Mouse (Mus musculus): ENCODE data around the gene Bcl2l10. TPM values are rescaled to one million over a fixed set of nuclear protein-coding genes. Genes with fewer than 3 reads are reported as not detected.

The Bcl2l10 gene
- polyA plus RNA-seq, 2 experiments: not detected

DNA sequence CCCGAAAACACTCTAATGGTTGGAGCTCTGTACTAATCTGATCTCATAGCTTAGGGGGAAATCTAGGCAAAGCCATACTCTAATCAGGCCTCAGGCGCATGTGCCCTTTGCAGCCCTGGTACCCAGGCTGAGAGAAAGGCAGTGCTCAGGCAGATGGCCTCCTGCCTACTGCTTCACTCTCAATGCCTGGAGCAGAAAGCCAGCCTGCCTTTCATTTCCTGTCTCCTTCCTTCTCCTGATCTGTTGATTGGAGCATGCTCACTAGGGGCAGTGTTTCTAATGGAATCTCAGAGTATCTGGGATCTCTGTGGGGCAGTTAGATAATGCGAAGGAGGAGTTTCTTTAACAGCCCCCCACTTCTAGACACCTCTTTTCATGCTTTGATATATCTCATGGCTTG lies 28.2 kb upstream of the Bcl2l10 start:
- 0 out of 2 replicates have a peak, but pooled peaks cover 2% of the 10 kb centered on the region for H3K36me3 ChIP-seq (ENCODE audit: control insufficient read depth, insufficient read depth, low read length)
- 72% methylated on average over 3 of the region's 3 CpGs for WGBS
- DNase-seq (ENCODE audit: low spot score) (no peak), ATAC-seq (ENCODE audit: low FRiP score, low read depth) (no peak)
- no peak overlapping the region for H3K27ac ChIP-seq (replicated peaks; ENCODE audit: low read depth, low read length)
- H3K9ac ChIP-seq (ENCODE audit: low read depth, low read length, severe bottlenecking): no peak overlapping the region
- no peaks in the 10 kb centered on the region for H3K9me3 ChIP-seq (ENCODE audit: control insufficient read depth, low read length)
- H3K4me2 ChIP-seq (replicated peaks; ENCODE audit: low read depth, low read length, severe bottlenecking): no peak overlapping the region
- no peak overlapping the region for H3K4me3 ChIP-seq (replicated peaks; ENCODE audit: low read length)
- H3K27me3 ChIP-seq (ENCODE audit: control insufficient read depth, insufficient read depth, low read length): no peaks in the 10 kb centered on the region
- no peak for TF ChIP-seq POLR2A (IDR thresholded peaks at IDR 0.05; ENCODE audit: borderline replicate concordance, extremely low read depth, insufficient read depth, insufficient read length)
- peaks cover 8% of the 10 kb centered on the region for H3K4me1 ChIP-seq (ENCODE audit: control insufficient read depth, insufficient read depth, low read length)

DNA sequence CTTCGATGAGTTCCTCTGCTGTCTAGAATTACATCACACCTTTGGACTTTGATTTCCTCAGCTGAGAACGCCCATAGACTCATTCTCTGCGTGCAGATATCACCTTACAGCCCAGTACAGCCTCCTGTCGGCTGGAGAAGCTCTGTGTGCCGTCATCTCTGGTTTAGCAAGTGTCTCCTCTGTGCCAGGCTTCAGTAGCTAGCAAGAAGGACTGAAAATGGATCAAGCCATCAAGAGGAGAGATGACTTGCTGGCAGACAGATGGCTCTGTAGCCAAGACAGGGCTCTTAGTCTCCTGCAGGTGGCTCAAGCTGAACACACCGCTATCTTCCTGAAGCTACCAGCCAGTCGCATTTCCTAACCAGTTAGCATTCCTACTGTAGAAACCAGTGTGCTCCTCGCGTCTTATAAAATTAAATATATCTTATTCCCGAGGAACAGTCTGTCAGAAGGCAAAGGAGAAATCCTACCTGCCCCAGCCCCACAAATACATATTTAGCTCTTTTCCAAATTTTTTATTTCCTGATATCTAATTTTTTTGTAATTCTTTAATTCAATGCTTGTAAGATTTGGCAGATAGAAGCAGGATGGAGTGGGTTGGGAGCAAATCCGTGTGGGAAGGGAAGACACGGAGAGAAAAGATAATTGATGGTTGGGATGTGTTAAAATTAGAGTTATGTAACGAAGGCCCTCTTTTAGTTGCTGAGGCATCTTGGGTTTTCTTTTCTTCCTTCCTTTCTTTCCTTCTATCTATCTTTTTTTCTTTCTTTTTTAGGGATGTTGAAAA lies 25.3 kb upstream of the Bcl2l10 start:
- 72% methylated on average over 13 of the region's 13 CpGs for WGBS
- Histone ChIP-seq H3K9ac (ENCODE audit: low read depth, low read length, severe bottlenecking) (no peak overlapping the region), H3K9me3 (ENCODE audit: control insufficient read depth, low read length) (no peaks in the 10 kb centered on the region), H3K27me3 (ENCODE audit: control insufficient read depth, insufficient read depth, low read length) (no peaks in the 10 kb centered on the region), H3K4me1 (ENCODE audit: control insufficient read depth, insufficient read depth, low read length) (no peaks in the 10 kb centered on the region), H3K36me3 (ENCODE audit: control insufficient read depth, insufficient read depth, low read length) (0 out of 2 replicates have a peak, but pooled peaks cover 5% of the 10 kb centered on the region), H3K4me2 (replicated peaks; ENCODE audit: low read depth, low read length, severe bottlenecking) (no peak overlapping the region), H3K4me3 (replicated peaks; ENCODE audit: low read length) (no peak overlapping the region), H3K27ac (replicated peaks; ENCODE audit: low read depth, low read length) (no peak overlapping the region)
- no peak for TF ChIP-seq POLR2A (IDR thresholded peaks at IDR 0.05; ENCODE audit: borderline replicate concordance, extremely low read depth, insufficient read depth, insufficient read length)
- DNase-seq (ENCODE audit: low spot score): no peak
- no peak for ATAC-seq (ENCODE audit: low FRiP score, low read depth)

DNA sequence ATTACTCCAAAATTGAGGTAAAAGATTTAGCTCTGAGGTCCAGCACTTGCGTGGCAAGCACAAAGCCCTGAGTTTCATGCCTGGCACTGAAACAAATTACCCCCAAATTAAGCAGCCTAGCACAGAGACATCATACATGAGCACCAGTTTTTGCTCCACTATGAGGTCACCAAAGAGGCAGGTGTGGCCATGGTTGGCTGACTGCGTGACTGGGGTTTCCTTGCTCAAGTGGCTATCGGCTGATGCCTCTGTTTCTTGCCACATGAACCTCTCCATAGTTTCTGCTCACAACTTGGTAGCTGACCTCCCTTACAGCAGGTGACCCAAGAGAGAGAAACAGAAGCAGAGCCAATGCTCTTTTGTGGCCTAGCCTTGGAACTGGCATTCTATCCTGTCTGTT lies 19.5 kb upstream of the Bcl2l10 start:
- 96% methylated on average over 3 of the region's 3 CpGs for WGBS
- no peak for DNase-seq (ENCODE audit: low spot score)
- no peak overlapping the region for H3K9ac ChIP-seq (ENCODE audit: low read depth, low read length, severe bottlenecking)

DNA sequence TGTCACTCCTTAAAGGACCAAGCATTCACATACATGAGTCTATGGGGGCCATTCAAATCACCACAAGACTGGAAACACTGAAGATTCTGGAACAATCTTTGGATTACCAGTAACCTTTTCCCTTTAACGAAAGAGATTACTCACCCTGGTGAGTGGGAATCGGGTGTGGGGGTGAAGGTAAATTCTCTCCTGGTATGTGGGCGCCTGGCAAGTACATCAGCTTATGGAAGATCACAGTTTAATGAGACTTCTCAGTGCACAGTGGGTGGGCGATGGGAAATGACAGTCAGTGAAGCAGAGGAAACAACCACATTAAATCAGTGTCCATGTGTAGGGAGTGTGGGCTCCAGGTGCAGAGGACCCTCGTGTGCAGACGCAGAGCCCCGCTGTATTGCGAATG lies 16.7 kb upstream of the Bcl2l10 start:
- Histone ChIP-seq H3K4me1 (ENCODE audit: control insufficient read depth, insufficient read depth, low read length) (no peaks in the 10 kb centered on the region), H3K27ac (replicated peaks; ENCODE audit: low read depth, low read length) (no peak overlapping the region), H3K4me3 (replicated peaks; ENCODE audit: low read length) (no peak overlapping the region), H3K9ac (ENCODE audit: low read depth, low read length, severe bottlenecking) (no peak overlapping the region), H3K27me3 (ENCODE audit: control insufficient read depth, insufficient read depth, low read length) (no peaks in the 10 kb centered on the region), H3K36me3 (ENCODE audit: control insufficient read depth, insufficient read depth, low read length) (peaks cover 23% of the 10 kb centered on the region; the same call in 1 of the 2 replicates), H3K4me2 (replicated peaks; ENCODE audit: low read depth, low read length, severe bottlenecking) (no peak overlapping the region), H3K9me3 (ENCODE audit: control insufficient read depth, low read length) (no peaks in the 10 kb centered on the region)
- ATAC-seq (ENCODE audit: low FRiP score, low read depth) (no peak), DNase-seq (ENCODE audit: low spot score) (no peak)
- WGBS: 84% methylated on average over 8 of the region's 8 CpGs
- TF ChIP-seq POLR2A (IDR thresholded peaks at IDR 0.05; ENCODE audit: borderline replicate concordance, extremely low read depth, insufficient read depth, insufficient read length): no peak

More for the DNA sequence above, 19.5 kb upstream of the Bcl2l10 start:
- H3K36me3 ChIP-seq (ENCODE audit: control insufficient read depth, insufficient read depth, low read length): peaks cover 14% of the 10 kb centered on the region; the same call in 1 of the 2 replicates
- H3K27me3 ChIP-seq (ENCODE audit: control insufficient read depth, insufficient read depth, low read length): no peaks in the 10 kb centered on the region
- ATAC-seq (ENCODE audit: low FRiP score, low read depth): no peak
- H3K4me1 ChIP-seq (ENCODE audit: control insufficient read depth, insufficient read depth, low read length): no peaks in the 10 kb centered on the region
- no peak overlapping the region for H3K4me2 ChIP-seq (replicated peaks; ENCODE audit: low read depth, low read length, severe bottlenecking)
- TF ChIP-seq POLR2A (IDR thresholded peaks at IDR 0.05; ENCODE audit: borderline replicate concordance, extremely low read depth, insufficient read depth, insufficient read length): no peak
- H3K27ac ChIP-seq (replicated peaks; ENCODE audit: low read depth, low read length): no peak overlapping the region
- H3K4me3 ChIP-seq (replicated peaks; ENCODE audit: low read length): no peak overlapping the region
- no peaks in the 10 kb centered on the region for H3K9me3 ChIP-seq (ENCODE audit: control insufficient read depth, low read length)

DNA sequence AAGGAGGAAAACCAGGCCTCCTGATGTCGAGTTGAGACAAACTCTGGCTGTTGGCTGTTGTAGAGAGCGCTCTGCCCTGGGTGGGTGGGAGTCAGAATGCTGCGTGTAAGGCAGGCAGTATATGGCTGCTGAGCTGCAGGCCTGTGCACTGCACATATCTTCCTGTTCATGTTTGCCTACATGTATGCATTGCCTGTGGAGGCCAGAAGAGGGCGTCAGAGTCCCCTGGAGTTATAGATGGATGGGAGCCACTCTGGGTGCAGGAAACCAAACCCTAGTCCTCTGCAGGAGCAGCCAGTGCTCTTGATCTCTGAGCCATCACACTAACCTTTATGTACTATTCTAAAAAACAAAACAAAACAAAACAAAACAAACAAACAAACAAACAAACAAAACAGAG lies 13.1 kb upstream of the Bcl2l10 start:
- Histone ChIP-seq H3K9ac (ENCODE audit: low read depth, low read length, severe bottlenecking) (no peak overlapping the region), H3K36me3 (ENCODE audit: control insufficient read depth, insufficient read depth, low read length) (peaks cover 51% of the 10 kb centered on the region)
- DNase-seq (ENCODE audit: low spot score): no peak

More for the DNA sequence above, 13.1 kb upstream of the Bcl2l10 start:
- no peak for ATAC-seq (ENCODE audit: low FRiP score, low read depth)
- no peak overlapping the region for H3K4me3 ChIP-seq (replicated peaks; ENCODE audit: low read length)
- no peak for TF ChIP-seq POLR2A (IDR thresholded peaks at IDR 0.05; ENCODE audit: borderline replicate concordance, extremely low read depth, insufficient read depth, insufficient read length)
- no peaks in the 10 kb centered on the region for H3K4me1 ChIP-seq (ENCODE audit: control insufficient read depth, insufficient read depth, low read length)
- 74% methylated on average over 4 of the region's 4 CpGs for WGBS
- H3K9me3 ChIP-seq (ENCODE audit: control insufficient read depth, low read length): no peaks in the 10 kb centered on the region
- H3K4me2 ChIP-seq (replicated peaks; ENCODE audit: low read depth, low read length, severe bottlenecking): no peak overlapping the region
- no peak overlapping the region for H3K27ac ChIP-seq (replicated peaks; ENCODE audit: low read depth, low read length)
- H3K27me3 ChIP-seq (ENCODE audit: control insufficient read depth, insufficient read depth, low read length): no peaks in the 10 kb centered on the region
